Mouse (Mus musculus): ENCODE measurements around the gene Apbb2.

DNA sequence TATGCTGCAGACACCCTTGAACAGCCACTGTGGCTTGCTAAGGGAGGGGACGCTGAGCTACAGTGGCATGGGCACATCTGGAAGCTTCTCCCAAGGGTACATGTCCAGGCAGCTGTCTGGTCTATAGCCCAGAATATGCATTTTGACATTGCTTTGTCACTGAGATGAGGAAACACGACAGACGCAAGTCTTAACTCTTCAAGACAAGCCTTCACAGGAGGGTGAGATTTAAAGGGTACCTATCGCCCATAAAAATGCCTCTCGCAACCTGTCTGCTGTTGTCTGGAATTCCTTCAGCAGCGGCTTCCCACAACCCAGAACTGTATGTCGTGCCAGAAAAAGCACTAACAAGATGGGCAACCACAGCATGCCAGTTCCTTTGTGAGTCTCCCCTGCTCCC, 60.5 kb downstream of the Apbb2 start:
- TF ChIP-seq GATA1 (IDR thresholded peaks at IDR 0.05; ENCODE audit: borderline replicate concordance, low read length), result no peak
- no peak for TF ChIP-seq FLI1 (IDR thresholded peaks at IDR 0.05; ENCODE audit: low read length)
